Mouse (Mus musculus) kidney, embryonic 16.5 days (tissue): ENCODE results near the gene Zfp692. TPM values are rescaled to one million over a fixed set of nuclear protein-coding genes. Genes with fewer than 3 reads are reported as not detected.

Experiments used
- polyA plus RNA-seq: library from polyadenylated mRNA; unstranded; fragments of >200 nt; fragmentation: Nextera tagmentation; extraction: Ambion mirVana; gene quantifications from 2 replicates; pipeline ENCODE4 v1.2.1, GENCODE M21; 2015

Zfp692 gene
- polyA plus RNA-seq, 1 experiment from 2014 or later: 30.1 TPM

Other genes with a start within 250 kb of the Zfp692 start
- not detected in 2 replicates for gene Gm12248, start 213.9 kb upstream of the Zfp692 start, polyA plus RNA-seq
- gene Cnot8, start 202.9 kb upstream of the Zfp692 start, polyA plus RNA-seq: 89.4 and 93.5 TPM in 2 replicates
- gene Gemin5, start 138.5 kb upstream of the Zfp692 start, polyA plus RNA-seq: 22.5 and 24.0 TPM in 2 replicates
- 132 and 138 TPM in 2 replicates for gene Mrpl22, start 135.4 kb upstream of the Zfp692 start, polyA plus RNA-seq
- 4.5 and 4.8 TPM in 2 replicates for gene Igtp, start 107.5 kb upstream of the Zfp692 start, polyA plus RNA-seq
- gene Irgm2, start 107.5 kb upstream of the Zfp692 start, polyA plus RNA-seq: 2.6 and 2.7 TPM in 2 replicates
- gene 4930438A08Rik, start 32.3 kb upstream of the Zfp692 start, polyA plus RNA-seq: not detected in 2 replicates
- gene Zfp672, start 23.3 kb downstream of the Zfp692 start, polyA plus RNA-seq: 40.9 and 43.8 TPM in 2 replicates
- gene Sh3bp5l, start 23.7 kb downstream of the Zfp692 start, polyA plus RNA-seq: 41.2 and 41.8 TPM in 2 replicates
- gene Lypd8, start 72.0 kb downstream of the Zfp692 start, polyA plus RNA-seq: 0.21 and 0.27 TPM in 2 replicates
- not detected in 2 replicates for gene 1810065E05Rik, start 114.0 kb downstream of the Zfp692 start, polyA plus RNA-seq
- gene Gm12253, start 125.5 kb downstream of the Zfp692 start, polyA plus RNA-seq: not detected in 2 replicates
- not detected in 2 replicates for gene Lypd9, start 145.9 kb downstream of the Zfp692 start, polyA plus RNA-seq
- not detected in 2 replicates for gene Olfr30, start 155.2 kb downstream of the Zfp692 start, polyA plus RNA-seq
- gene Olfr332, start 185.5 kb downstream of the Zfp692 start, polyA plus RNA-seq: not detected in 2 replicates
- not detected in 2 replicates for gene Olfr331, start 195.5 kb downstream of the Zfp692 start, polyA plus RNA-seq
- not detected in 2 replicates for gene Olfr330, start 227.8 kb downstream of the Zfp692 start, polyA plus RNA-seq
- not detected in 2 replicates for gene Olfr329-ps, start 239.4 kb downstream of the Zfp692 start, polyA plus RNA-seq
- 0.14 TPM in 1 of 2 replicates, not detected in the other for gene Olfr328, start 248.6 kb downstream of the Zfp692 start, polyA plus RNA-seq